Mouse (Mus musculus) left cerebral cortex, postnatal 10 days (tissue): ENCODE results near the gene Cd4. TPM values are rescaled to one million over a fixed set of nuclear protein-coding genes. Genes with fewer than 3 reads are reported as not detected.

Source experiments
- DNase-seq, 2 experiments: peaks; one replicate each; pipeline ENCODE4 v3.0.0; 2021 to 2022; ENCODE audit warnings: low spot score in 2 of 2, mixed read lengths in 1 of 2; ENCODE audit errors: extremely low spot score in 1 of 2
- intact Hi-C: fragments of 180-260 bp; cut with DNase I; formaldehyde crosslinking; loops from one replicate; pipeline ENCODE4 v1.15.1; 2025
- total RNA-seq, 2 experiments: library from RNA; stranded (reverse); gene quantifications; 2 replicates each; pipeline ENCODE4 v1.2.3; 2021

Gene Cd4
- total RNA-seq, 2 experiments from 2014 or later = 1.2 to 3.7 TPM

- DNase-seq = peak in 1 of 2 experiments; percentile 43
- intact Hi-C loops = loop anchor here (2.0 kb wide), 2 partner anchors 43 to 55 kb away; no protein-coding TSS in a partner anchor
Observed at GRCm38 (mm10) chr6:124861802-124862201, 26.2 kb downstream of the Cd4 start.

DNA sequence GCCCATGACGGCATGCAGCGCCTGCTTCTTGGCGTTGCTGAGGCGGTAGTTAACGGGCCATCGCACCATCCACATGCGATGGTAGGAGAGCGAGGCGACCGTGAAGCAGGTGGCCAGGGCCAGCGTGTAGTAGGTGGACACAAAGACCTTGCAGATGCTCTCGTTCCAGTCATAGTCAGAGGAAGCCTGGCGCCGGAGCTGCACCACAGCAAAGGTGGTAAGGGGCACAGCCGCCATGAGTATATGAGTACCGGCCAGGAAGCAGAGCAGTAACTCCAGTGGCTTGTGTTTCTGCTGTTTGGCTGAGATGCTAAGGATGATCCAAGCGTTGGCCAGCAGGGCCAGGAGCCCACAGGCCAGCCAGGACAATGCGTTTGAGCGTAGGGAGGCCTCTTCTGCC, 26.8 kb downstream of the Cd4 start:
- no peak for DNase-seq
- intact Hi-C loops = loop anchor here (2.0 kb wide), 1 partner anchor 56 kb away; no protein-coding TSS in a partner anchor

DNA sequence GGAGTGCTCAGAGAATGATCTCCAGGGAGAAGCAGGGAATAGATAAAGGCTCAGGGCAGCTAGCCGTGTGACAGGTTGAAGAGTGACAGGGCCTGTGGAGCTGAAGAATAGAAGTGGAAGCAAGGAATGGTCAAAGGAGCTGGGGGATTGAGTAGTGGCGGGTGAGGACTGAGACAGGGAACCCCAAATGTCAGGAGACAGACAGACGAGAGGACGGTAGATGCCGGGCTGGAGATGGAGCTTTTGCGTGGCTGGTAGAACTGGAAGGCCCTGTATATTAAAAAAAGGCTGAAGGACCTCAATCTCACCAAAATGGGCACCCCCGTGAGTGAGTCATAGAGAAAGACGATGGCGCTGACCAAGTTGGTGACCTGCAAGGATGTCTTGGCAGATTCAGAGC, 27.5 kb downstream of the Cd4 start:
- intact Hi-C loops = loop anchor here (2.0 kb wide), 1 partner anchor 56 kb away; no protein-coding TSS in a partner anchor
- no peak for DNase-seq

DNA sequence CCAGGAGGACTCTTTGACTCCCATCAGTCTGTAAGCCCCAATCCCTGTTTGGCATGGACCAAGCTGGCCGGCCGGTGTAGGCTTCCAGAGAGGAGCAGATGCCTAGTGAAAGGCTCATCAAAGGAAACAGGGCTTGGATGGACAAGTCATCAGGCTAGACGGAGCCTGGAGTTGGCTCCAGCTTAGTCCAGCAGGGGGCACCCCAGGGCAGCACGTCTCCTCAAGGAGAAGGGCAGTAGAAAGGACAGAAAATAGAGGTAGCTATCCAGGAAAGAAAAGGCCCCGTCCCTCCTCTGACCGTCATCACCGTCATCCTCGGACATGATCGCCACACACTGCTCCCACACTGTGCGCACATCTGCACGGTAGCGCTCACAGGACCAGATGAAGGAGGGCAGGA, 28.3 kb downstream of the Cd4 start:
- intact Hi-C loops = loop anchor here (2.0 to 10.0 kb wide), 2 partner anchors 57 to 225 kb away; no protein-coding TSS in a partner anchor
- DNase-seq = peak; percentile 79 to 91

GRCm38 (mm10) chr6:124858561-124859318, 29.3 kb downstream of the Cd4 start:
- intact Hi-C loops = loop anchor here (10.0 kb wide), 1 partner anchor 226 kb away; no protein-coding TSS in a partner anchor
- DNase-seq = no peak

DNA sequence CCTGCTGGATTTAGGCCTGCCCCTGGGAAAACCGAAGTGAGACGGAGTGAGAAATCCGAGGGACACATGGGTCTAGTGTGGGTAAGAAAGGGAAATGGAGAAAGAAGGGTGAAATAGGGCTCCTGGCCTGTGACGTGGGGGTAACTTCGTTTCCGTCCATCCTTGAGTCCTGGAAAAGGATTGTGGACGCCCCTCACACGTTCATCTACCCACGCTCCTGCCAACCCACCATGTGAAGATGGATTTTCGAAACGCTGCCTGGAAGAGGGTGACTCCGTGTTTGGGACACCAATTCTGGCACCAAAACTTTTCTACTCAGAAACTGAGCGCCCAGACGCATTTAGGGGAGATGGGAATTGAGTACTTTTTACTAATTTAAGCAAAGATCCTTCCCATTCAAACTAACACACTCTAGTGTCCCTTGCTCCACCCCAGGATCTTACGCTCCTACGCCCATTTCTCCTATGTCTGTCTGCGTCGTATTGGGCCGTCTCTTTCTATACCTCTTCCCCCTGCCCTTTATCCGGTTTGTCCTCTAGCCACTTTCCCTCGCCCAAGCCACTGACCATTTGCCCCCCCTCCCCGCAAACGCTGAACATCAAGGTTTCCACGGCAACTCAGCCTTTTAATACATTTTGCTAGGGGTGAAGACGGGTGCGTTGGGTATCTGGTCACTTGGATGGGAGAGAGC, 30.0 kb downstream of the Cd4 start:
- no peak for DNase-seq
- intact Hi-C loops = loop anchor here (10.0 kb wide), 1 partner anchor 227 kb away; no protein-coding TSS in a partner anchor

DNA sequence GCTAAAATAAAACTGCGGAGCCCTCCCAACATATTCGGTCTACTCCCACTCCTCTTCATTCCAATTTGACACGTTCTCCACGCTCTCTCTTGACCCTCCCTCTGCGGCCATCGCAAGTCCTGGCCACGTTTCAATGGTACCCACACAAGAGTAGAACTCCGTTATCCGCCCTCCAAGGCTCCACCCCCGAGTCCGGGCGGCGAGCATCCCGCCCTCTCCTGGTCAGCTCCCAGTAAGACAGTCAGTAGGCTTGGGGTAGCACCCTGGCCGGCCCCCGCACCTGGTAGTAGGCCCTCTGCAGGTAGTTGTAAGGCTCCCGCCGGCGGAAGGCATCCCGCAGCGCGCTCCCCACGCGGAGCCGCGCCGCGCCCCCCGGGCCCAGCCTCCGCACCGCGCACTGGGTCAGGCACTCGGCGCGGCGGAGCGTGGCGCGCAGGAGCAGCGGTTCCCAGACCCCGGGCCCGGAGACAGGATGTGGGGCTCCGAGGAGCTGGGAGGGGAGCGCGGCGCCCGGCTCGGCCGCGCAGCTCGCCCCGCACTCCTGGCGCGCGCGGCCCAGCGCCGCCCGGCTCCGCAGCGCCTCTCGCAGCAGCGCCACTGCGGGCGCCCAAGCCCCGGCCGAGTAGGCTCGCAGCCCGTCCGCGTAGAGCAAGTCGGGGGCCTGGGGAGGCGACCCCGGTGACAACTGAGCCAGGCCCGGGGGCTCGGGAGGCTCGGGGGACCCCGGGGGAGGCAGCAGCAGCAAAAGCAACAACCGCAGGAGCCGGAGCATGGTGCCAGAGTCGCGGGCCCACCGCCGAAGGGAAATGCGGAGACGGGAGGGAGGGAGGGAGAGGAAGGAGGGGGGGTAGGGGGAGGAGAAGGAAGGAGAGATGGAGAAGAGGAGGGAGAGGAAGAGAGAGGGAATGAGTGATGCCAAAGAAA, 30.8 kb downstream of the Cd4 start, which contains the start of gene P3h3:
Gene P3h3 (minus strand): TSS at position 837 of the 924 bp plus-strand sequence.
- DNase-seq = peak; percentile 82 to 92
- intact Hi-C loops = loop anchor here (10.0 kb wide), 1 partner anchor 228 kb away; no protein-coding TSS in a partner anchor

DNA sequence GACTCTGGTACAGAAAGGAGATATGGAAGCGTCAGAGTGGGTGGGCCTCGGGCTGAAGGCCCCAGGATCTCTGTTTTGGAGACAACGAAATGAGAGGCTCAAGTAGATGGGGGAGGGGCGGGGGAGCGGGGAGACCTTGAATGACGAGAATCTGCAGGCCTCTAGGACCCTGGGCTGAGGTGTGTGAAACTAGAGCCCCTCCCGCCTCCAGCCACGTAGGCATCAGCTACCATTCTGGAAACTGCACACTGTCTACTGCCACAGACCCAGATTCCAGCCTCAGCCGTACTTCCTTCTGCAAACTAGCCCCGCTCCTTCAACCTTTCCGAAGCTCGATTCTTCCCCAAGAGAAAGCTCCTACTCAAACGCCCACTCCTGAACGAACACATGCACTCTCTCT, 31.7 kb downstream of the Cd4 start:
- DNase-seq = peak; percentile 67 to 74
- intact Hi-C loops = loop anchor here (10.0 kb wide), 1 partner anchor 228 kb away; no protein-coding TSS in a partner anchor

DNA sequence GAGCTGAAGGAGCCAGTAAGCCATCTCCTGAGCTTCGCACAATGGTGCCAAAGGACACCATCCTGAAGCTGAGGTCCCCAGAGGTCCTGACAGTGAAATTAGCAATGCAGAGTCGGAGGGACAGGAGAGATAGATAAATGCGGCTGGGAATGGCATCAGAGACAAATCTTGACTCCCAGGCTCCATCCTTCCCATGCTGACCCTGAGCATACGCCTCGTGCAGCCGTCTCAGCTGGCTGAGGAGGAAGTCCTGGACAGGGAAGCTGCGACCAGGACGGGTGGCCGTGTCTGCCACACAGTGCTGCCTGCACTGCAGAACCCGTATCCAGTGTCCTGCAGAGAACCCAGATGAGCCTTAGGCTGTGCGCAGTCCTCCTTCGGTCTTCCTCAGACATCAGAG, 33.4 kb downstream of the Cd4 start:
- DNase-seq = no peak
- intact Hi-C loops = loop anchor here (10.0 kb wide), 1 partner anchor 230 kb away; no protein-coding TSS in a partner anchor

DNA sequence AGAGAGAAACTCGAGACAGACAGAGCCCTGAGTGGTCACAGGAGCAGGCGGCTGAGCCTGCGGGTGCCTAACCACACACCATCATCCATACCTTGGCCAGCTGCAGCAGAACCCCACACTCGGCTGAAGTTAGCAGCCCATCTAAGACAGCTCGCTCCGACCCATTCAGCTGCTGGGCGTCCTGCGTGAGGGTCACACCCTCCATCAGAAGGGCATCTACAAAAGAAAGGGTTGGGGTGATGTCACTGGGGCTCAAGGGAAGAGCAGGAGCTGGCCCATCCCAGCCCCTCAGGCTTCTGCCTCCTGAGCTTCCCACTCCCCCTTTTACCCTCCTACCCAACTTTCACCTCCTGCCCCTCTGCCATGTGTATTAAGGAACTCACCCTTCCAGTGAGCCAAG, 37.5 kb downstream of the Cd4 start:
- no peak for DNase-seq
- intact Hi-C loops = loop anchor here (10.0 kb wide), 1 partner anchor 234 kb away; no protein-coding TSS in a partner anchor

DNA sequence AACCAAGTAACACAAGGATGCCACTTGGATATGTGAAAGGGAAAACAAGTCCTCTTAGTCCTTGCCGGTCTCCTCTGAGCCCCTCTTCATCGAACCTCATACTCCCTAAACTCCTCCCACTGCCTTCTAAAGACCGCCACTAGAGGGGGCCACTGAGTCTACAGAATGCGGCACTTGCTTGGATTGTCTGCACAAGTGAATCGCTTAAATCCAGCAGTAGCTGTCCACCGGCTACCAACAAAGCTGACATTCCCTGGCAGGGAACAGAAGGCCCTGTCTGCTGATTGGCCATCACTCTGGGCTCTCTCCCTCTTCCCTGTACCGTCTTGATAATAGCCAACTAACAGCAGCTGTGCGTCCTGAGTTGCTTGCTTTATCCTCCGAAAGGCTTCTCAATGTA, 40.7 kb downstream of the Cd4 start:
- DNase-seq = peak; percentile 90 to 92
- intact Hi-C loops = no loop called here

DNA sequence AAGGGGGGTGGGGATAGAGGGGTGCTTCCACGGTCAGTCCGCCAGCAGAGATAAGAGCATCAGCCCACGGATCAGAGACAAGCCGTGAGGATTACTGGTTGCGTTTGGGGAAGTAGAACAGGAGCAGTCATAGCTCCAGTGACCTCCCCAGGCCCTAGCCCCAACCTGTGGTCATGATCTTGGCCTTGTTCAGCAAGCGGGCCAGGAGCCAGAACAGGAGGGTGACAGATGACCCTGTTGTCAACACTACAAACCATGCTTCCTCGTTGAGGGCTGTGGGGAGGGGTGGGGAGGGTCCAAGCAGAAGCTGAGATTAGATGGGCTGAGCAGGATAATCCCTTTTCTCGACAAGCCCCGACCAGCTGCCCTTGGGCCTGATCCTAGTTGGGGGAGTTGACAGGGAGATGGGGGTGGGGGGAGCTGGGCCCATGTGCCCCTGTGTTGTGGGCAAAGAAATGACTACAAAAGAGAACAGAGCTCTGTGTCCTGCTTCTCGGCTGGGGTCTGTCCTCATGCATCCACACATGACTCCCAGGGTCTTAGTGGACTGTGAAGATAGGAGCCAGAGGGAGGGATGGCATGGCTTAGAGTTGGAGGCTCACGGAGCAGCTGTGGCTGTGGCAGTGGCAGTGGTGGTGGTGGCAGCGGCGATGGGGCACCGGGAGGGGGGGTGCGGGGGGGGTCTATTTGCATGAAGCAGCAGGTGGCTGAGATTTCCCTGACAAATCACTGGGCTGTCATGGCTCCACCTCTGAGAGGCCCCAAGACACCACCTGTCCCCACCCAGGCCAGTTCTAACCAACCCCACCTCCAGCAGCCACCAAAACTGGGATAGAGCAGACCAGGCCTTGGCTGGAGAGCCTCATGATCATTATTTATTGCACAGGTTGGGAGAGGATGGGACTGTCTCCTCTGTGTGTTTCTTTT, 47.5 kb downstream of the Cd4 start, which contains the start of gene Gnb3:
Gene Gnb3 (minus strand): TSS at position 35 of the 927 bp plus-strand sequence.
- DNase-seq = no peak

GRCm38 (mm10) chr6:124839805-124840204, 48.2 kb downstream of the Cd4 start:
- no peak for DNase-seq
- intact Hi-C loops = no loop called here

More for the DNA sequence above, 47.5 kb downstream of the Cd4 start, which contains the start of gene Gnb3:
- intact Hi-C loops = no loop called here

DNA sequence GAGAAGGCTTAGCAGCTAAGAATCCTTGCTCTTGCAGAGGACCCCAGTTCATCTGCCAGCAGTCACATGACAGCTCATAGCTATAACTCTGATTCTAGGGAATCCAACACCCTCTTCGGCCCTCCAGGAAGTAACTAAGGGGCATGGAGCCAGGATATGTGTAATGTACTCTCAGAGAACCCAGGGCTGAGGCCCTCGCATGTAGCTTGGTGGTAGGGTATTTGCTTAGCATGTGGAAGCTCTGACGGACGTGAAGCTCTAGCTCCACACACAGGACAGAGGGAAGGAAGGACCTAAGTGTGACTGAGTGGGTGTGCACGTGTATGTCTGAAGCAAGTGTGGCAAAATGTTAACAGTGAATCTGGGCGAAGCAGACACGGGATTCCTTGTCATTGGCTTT, 51.6 kb downstream of the Cd4 start:
- DNase-seq = no peak
- intact Hi-C loops = no loop called here

DNA sequence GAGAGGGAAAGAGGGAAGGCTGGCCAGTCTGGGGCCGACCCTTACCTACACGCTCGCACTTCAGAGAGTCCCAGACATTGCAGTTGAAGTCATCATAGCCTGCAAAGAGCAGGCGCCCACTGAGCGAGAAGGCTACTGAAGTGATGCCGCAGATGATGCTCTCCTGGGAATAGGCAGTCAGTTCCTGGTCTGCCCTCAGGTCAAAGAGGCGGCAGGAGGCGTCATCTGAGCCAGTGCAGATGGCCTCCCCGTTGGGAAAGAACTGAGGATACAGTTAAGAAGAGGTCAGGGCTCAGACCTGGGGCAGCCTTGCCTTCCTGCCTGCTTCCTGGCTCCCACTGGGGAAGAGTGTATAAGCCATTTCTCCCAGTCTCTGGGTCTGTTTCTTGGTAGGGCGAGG, 52.5 kb downstream of the Cd4 start:
- no peak for DNase-seq
- intact Hi-C loops = no loop called here

GRCm38 (mm10) chr6:124834512-124835081, 53.4 kb downstream of the Cd4 start:
- intact Hi-C loops = no loop called here

GRCm38 (mm10) chr6:124831649-124832048, 56.4 kb downstream of the Cd4 start:
- intact Hi-C loops = no loop called here
- DNase-seq = no peak

More at GRCm38 (mm10) chr6:124834512-124835081, 53.4 kb downstream of the Cd4 start:
- no peak for DNase-seq
